Mouse (Mus musculus) hindbrain, embryonic 10.5 days (tissue): ENCODE data around the gene Kctd4. TPM values are rescaled to one million over a fixed set of nuclear protein-coding genes. Genes with fewer than 3 reads are reported as not detected.
A peak's percentile ranks its signal among the peaks of the same experiment; 100 is the strongest.

Experiments
- DNase-seq: peaks from one replicate; pipeline ENCODE4 v3.0.0-alpha.2; 2017; ENCODE audit warnings: low spot score
- H3K27ac ChIP-seq: fragments of 300-500 bp; sonication (generic); 2 replicates; pipeline ENCODE4 v1.5.1; 2016; ENCODE audit warnings: mild to moderate bottlenecking, moderate library complexity
- H3K27me3 ChIP-seq: fragments of 300-500 bp; sonication (generic); 2 replicates; pipeline ENCODE4 v1.6.1; 2016; ENCODE audit warnings: mild to moderate bottlenecking; ENCODE audit not compliant: poor library complexity, insufficient read depth, severe bottlenecking
- H3K36me3 ChIP-seq: fragments of 300-500 bp; sonication (generic); 2 replicates; pipeline ENCODE4 v1.6.1; 2016; ENCODE audit warnings: mild to moderate bottlenecking, moderate library complexity
- H3K4me1 ChIP-seq: fragments of 300-500 bp; sonication (generic); replicated peaks from 2 replicates; pipeline ENCODE4 v1.6.1; 2016; ENCODE audit warnings: mild to moderate bottlenecking
- H3K4me3 ChIP-seq: fragments of 300-500 bp; sonication (generic); 2 replicates; pipeline ENCODE4 v1.5.1; 2016; ENCODE audit warnings: mild to moderate bottlenecking, moderate library complexity
- H3K9me3 ChIP-seq: fragments of 300-500 bp; sonication (generic); 2 replicates; pipeline ENCODE4 v1.6.1; 2016; ENCODE audit warnings: mild to moderate bottlenecking, moderate library complexity
- WGBS: fragments of 180-500 bp; shearing (Covaris S2); methylation state at CpG from one replicate; pipeline ENCODE4 v1.1.7; 2016; 5-methylcytosine and 5-hydroxymethylcytosine counted together
- polyA plus RNA-seq: library from polyadenylated mRNA; unstranded; fragments of >200 nt; fragmentation: Nextera tagmentation; extraction: Ambion mirVana; gene quantifications from 2 replicates; pipeline ENCODE4 v1.2.1, GENCODE M21; 2016

The Kctd4 gene
- polyA plus RNA-seq, 1 experiment from 2014 or later = 0.31 TPM

GRCm38 (mm10) chr14:76005011-76005410 lies 50.2 kb downstream of the Kctd4 start:
- Histone ChIP-seq H3K9me3 (no peaks in the 10 kb centered on the region), H3K36me3 (peaks cover 42% of the 10 kb centered on the region), H3K27ac (no peak overlapping the region), H3K27me3 (no peaks in the 10 kb centered on the region), H3K4me1 (peaks cover 14% of the 10 kb centered on the region), H3K4me3 (no peak overlapping the region)
- WGBS = 95% methylated on average over 4 of the region's 4 CpGs
- no peak for DNase-seq

GRCm38 (mm10) chr14:76008174-76008573 lies 53.4 kb downstream of the Kctd4 start:
- H3K27ac ChIP-seq = no peak overlapping the region
- 87% methylated on average over 1 of the region's 1 CpGs for WGBS

DNA sequence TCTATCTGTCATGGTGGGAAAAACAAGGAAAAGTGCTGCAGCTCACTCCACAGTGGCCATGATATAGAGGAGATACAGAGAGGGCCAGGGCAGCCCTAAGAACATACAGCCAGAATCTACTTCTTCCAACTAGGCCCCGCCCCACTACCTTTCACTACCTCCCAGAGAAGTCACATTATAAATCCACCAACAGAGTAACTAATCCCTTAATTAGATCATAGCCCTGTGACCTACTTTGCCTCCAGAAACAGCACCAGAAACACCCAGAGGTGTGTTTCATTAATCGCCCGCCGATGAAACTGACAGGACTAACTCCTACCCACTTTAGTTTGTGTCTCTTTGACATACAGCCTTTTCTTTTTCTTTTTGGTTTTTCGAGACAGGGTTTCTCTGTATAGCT lies 54.4 kb downstream of the Kctd4 start:
- no peaks in the 10 kb centered on the region for H3K27me3 ChIP-seq
- no peaks in the 10 kb centered on the region for H3K9me3 ChIP-seq
- H3K4me1 ChIP-seq = peaks cover 21% of the 10 kb centered on the region
- peak overlapping the region; percentile 82 for H3K4me3 ChIP-seq
- no peak overlapping the region for H3K27ac ChIP-seq
- DNase-seq = no peak
- H3K36me3 ChIP-seq = peaks cover 24% of the 10 kb centered on the region
- WGBS = 89% methylated on average over 5 of the region's 5 CpGs

More at GRCm38 (mm10) chr14:76008174-76008573, 53.4 kb downstream of the Kctd4 start:
- H3K4me3 ChIP-seq = no peak overlapping the region
- no peaks in the 10 kb centered on the region for H3K9me3 ChIP-seq
- DNase-seq = no peak
- peaks cover 31% of the 10 kb centered on the region for H3K36me3 ChIP-seq
- no peaks in the 10 kb centered on the region for H3K27me3 ChIP-seq
- peaks cover 21% of the 10 kb centered on the region for H3K4me1 ChIP-seq

DNA sequence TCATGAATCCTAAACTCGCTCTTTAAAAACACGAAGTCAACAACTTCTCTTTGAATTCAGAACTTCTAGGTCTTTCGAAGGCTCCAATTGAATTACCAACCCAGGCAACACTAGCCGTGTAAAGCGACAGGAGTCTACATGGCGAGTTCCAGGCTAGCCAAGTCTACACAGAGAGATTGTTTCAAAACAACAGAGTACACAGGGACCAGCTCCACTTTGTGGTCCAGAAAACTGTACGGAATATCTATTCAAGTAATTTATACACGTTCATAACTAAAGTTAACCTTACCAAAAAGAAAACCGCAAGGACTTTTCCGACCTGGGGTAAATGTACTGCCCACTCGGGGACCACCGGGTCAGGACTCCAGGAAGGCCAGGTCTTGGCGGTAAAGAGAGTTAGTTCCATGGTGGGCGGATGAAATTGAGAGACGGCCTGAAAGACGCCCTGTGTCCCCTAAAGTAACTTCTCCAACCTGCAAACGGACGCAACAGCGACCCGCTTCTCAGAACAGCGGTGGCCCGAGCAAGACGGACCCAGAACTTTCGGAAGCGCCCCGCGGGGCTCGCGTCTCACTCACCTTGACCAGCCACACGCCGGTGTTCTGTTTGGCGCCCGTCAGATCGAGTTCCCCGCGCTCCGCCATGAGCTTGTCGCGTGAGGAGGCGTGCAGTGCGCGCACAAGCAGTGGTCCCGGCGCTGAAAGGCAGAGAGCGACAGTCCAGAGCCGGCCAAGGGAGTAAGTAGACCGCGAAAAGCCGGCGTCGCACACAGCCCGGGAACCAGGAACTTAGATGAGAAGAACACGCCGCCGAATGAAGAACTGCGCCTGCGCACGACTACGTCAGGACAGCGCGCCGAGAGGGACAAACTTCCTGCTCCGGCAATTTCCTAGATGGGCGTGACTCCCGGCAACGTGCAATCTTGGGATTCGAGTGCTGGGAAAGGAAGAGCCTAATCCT lies 55.6 kb downstream of the Kctd4 start, which contains the start of gene Gtf2f2:
Gene Gtf2f2, minus strand, starts transcription at position 764 of the 960 bp plus-strand sequence.
- WGBS = under 1% methylated on average over 67 of the region's 67 CpGs
- H3K36me3 ChIP-seq = peaks cover 14% of the 10 kb centered on the region
- H3K27me3 ChIP-seq = no peaks in the 10 kb centered on the region
- DNase-seq = peak; percentile 96
- H3K4me3 ChIP-seq = peak within 1 kb of the TSS; percentile 82
- H3K9me3 ChIP-seq = no peaks in the 10 kb centered on the region
- peaks cover 21% of the 10 kb centered on the region for H3K4me1 ChIP-seq
- H3K27ac ChIP-seq = peak within 1 kb of the TSS; percentile 88

- H3K27me3 ChIP-seq = no peaks in the 10 kb centered on the region
- no peak for DNase-seq
- WGBS = 31% methylated on average over 7 of the region's 7 CpGs
- peaks cover 11% of the 10 kb centered on the region for H3K36me3 ChIP-seq
- H3K4me3 ChIP-seq = peak overlapping the region; percentile 82
- peaks cover 21% of the 10 kb centered on the region for H3K4me1 ChIP-seq
- H3K9me3 ChIP-seq = no peaks in the 10 kb centered on the region
- peak overlapping the region; percentile 88 for H3K27ac ChIP-seq
These were observed 56.3 kb downstream of the Kctd4 start for GRCm38 (mm10) chr14:76011062-76011457.

DNA sequence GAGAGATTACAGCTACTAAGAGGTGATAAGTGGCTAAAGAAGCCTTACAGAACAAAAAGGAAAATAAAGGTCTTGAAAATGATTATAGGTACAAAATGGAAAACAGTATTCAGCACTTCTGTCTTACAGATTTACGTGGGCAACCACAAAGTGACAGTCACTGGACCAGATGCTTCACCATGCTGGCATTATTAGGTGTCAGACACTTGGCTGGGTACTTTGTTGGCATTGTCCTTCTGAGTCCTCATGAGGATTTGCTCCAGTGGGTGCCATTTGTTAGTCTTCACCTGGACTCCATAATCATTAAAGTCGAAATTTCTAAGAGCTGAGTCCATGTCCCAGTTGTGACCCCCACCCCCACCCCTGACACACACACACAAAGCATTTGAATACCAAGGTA lies 59.5 kb downstream of the Kctd4 start:
- H3K27me3 ChIP-seq = no peaks in the 10 kb centered on the region
- no peaks in the 10 kb centered on the region for H3K9me3 ChIP-seq
- H3K36me3 ChIP-seq = no peaks in the 10 kb centered on the region
- DNase-seq = no peak
- no peak overlapping the region for H3K27ac ChIP-seq
- peaks cover 14% of the 10 kb centered on the region for H3K4me1 ChIP-seq
- no peak overlapping the region for H3K4me3 ChIP-seq
- 51% methylated on average over 2 of the region's 2 CpGs for WGBS

Other genes with a start within 250 kb of the Kctd4 start
- 18.4 TPM in 2 replicates for gene Cog3, start 200.5 kb upstream of the Kctd4 start, polyA plus RNA-seq
- gene Slc25a30, start 168.0 kb upstream of the Kctd4 start, polyA plus RNA-seq = 6.1 and 6.6 TPM in 2 replicates
- 889 and 916 TPM in 2 replicates for gene Tpt1, start 109.9 kb upstream of the Kctd4 start, polyA plus RNA-seq
- 47.8 and 56.1 TPM in 2 replicates for gene Gtf2f2, start 55.9 kb downstream of the Kctd4 start, polyA plus RNA-seq
- 13.1 and 16.4 TPM in 2 replicates for gene Gpalpp1, start 155.8 kb downstream of the Kctd4 start, polyA plus RNA-seq
- gene Nufip1, start 155.9 kb downstream of the Kctd4 start, polyA plus RNA-seq = 17.5 and 19.4 TPM in 2 replicates